Mouse (Mus musculus): Measurements from ENCODE around the gene Lysmd2.

DNA sequence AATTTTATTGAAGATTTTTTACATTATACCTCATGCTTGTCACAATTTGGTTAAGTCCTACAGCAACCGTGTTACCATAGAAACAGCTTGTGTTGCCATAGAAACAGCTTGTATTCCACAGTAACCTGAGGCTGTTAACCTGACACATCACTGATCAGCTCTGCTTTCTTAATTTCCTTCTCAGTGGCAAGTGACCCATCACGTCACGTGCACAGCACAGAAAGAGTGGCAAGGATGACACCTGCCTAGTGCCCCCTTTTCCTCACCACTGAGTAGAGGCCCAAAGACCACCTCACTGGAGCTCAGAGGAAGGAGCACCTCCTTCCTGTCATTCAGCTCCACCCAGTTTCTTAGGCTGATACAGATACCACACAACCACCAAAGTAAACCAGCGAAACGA, 32.1 kb upstream of the Lysmd2 start:
- TF ChIP-seq CTCF (IDR thresholded peaks at IDR 0.05; ENCODE audit: low read depth) = no peak
- TF ChIP-seq EP300 (optimal IDR thresholded peaks at IDR 0.05) = no peak

All from stomach, postnatal 0 days (tissue).